8 mouse cellular contexts compared by ENCODE assay signal in genomic region chr6:5297321-5298091, GRCm38 (mm10). TPM values are rescaled to one million over a fixed set of nuclear protein-coding genes. Genes with fewer than 3 reads are reported as not detected.
DNase-seq lines count a peak whose midpoint lies in the region; ATAC-seq and TF ChIP-seq lines count a peak whose summit lies in the region.

No protein-coding gene starts in this region.

- H3K9ac ChIP-seq in heart, adult 2 months (ENCODE audit: low read depth, low read length) = peak overlapping the region; percentile 91
- peak overlapping the region; percentile 72 for H3K9ac ChIP-seq in lung, embryonic 14.5 days
- peak overlapping the region; percentile 55 for H3K9ac ChIP-seq in neural tube, embryonic 15.5 days (replicated peaks)

- peak; percentile 39 to 51 for DNase-seq in urinary bladder, adult 18-20 months (ENCODE audit: low spot score in 2 of 2)
- no peak for DNase-seq in urinary bladder, postnatal 10 days (ENCODE audit: low spot score)
- peak; percentile 77 for DNase-seq in embryo, embryonic 11 days
- peak; percentile 65 to 75 for DNase-seq in heart, adult 2 months
- DNase-seq in kidney, adult 18-20 months = peak; percentile 61
- peak; percentile 82 for DNase-seq in lung, embryonic 14.5 days
- peak; percentile 55 for DNase-seq in thymus, postnatal 14 days

- peak overlapping the region; percentile 95 for H3K27ac ChIP-seq in heart, adult 2 months
- H3K27ac ChIP-seq in lung, embryonic 14.5 days (ENCODE audit: low read depth) = peak overlapping the region; percentile 93
- H3K27ac ChIP-seq in neural tube, embryonic 15.5 days (replicated peaks) = peak overlapping the region; percentile 74

- peaks cover 2% of the 10 kb centered on the region; the same call in 1 of the 2 replicates for H3K4me1 ChIP-seq in heart, adult 2 months (ENCODE audit: control insufficient read depth, insufficient read depth, low read length)
- H3K4me1 ChIP-seq in lung, embryonic 14.5 days (ENCODE audit: insufficient read depth) = peaks cover 4% of the 10 kb centered on the region; the same call in 1 of the 2 replicates
- H3K4me1 ChIP-seq in neural tube, embryonic 15.5 days = peaks cover 14% of the 10 kb centered on the region

- no peaks in the 10 kb centered on the region for H3K9me3 ChIP-seq in lung, embryonic 14.5 days (ENCODE audit: low read depth, low read length)
- H3K9me3 ChIP-seq in neural tube, embryonic 15.5 days (replicated peaks) = no peaks in the 10 kb centered on the region

- peak; percentile 35 for TF ChIP-seq POLR2A in heart, adult 2 months (IDR thresholded peaks at IDR 0.05; ENCODE audit: insufficient read depth, low read depth, low read length)

- no peaks in the 10 kb centered on the region for H3K27me3 ChIP-seq in heart, adult 2 months (ENCODE audit: control insufficient read depth, insufficient read depth, low read length)
- H3K27me3 ChIP-seq in lung, embryonic 14.5 days (ENCODE audit: insufficient read depth, low read length) = no peaks in the 10 kb centered on the region
- peaks cover 6% of the 10 kb centered on the region; the same call in 1 of the 2 replicates for H3K27me3 ChIP-seq in neural tube, embryonic 15.5 days (replicated peaks)

- WGBS in heart, adult 2 months = 1% methylated on average over 25 of the region's 25 CpGs
- 2% methylated on average over 24 of the region's 25 CpGs for WGBS in lung, embryonic 14.5 days
- 4% methylated on average over 25 of the region's 25 CpGs for WGBS in neural tube, embryonic 15.5 days

- TF ChIP-seq EP300 in heart, adult 2 months (IDR thresholded peaks at IDR 0.05; ENCODE audit: insufficient read depth, low read depth, low read length) = no peak

- no peak for TF ChIP-seq CTCF in heart, adult 2 months (IDR thresholded peaks at IDR 0.05)
- TF ChIP-seq CTCF in lung, embryonic 14.5 days (IDR thresholded peaks at IDR 0.05; ENCODE audit: low read depth) = no peak

- no peaks in the 10 kb centered on the region for H3K36me3 ChIP-seq in heart, adult 2 months (ENCODE audit: control insufficient read depth, insufficient read depth, low read length)
- H3K36me3 ChIP-seq in lung, embryonic 14.5 days (ENCODE audit: insufficient read depth) = no peaks in the 10 kb centered on the region
- no peaks in the 10 kb centered on the region for H3K36me3 ChIP-seq in neural tube, embryonic 15.5 days

- peak overlapping the region; percentile 76 for H3K4me2 ChIP-seq in lung, embryonic 14.5 days
- peak overlapping the region; percentile 96 for H3K4me2 ChIP-seq in neural tube, embryonic 15.5 days

- intact Hi-C loops in heart, adult 2 months (cut with DNase I) = loop anchor here (2.0 to 10.0 kb wide), 6 partner anchors 37 to 1293 kb away; partner anchors contain the start of genes Asb4, Casd1, Gng11 and Pdk4

- peak overlapping the region; percentile 72 for H3K4me3 ChIP-seq in heart, adult 2 months
- H3K4me3 ChIP-seq in lung, embryonic 14.5 days (ENCODE audit: low read depth, low read length) = peak overlapping the region; percentile 62
- H3K4me3 ChIP-seq in neural tube, embryonic 15.5 days (replicated peaks) = peak overlapping the region; percentile 57

- H3K79me2 ChIP-seq in heart, adult 2 months (replicated peaks; ENCODE audit: control insufficient read depth, insufficient read depth, low read length) = peaks cover 2% of the 10 kb centered on the region

- ATAC-seq in lung, embryonic 14.5 days (ENCODE audit: insufficient read depth) = peak; percentile 86
- peak; percentile 66 for ATAC-seq in neural tube, embryonic 15.5 days (ENCODE audit: low FRiP score)

RNA-seq across cellular contexts. Expression of gene Pon2, which starts 0.7 kb away (rescaled TPM):
- total RNA-seq in heart, adult 2 months (2021) = 10 to 100 TPM; 15.9 to 16.8 TPM
- polyA plus RNA-seq in heart, adult 2 months (2012; rRNA removed) = 16.8 and 34.1 TPM in 2 replicates
- 39.2 and 42.8 TPM in 2 replicates for polyA plus RNA-seq in lung, embryonic 14.5 days (2014; fragmentation: Nextera tagmentation; extraction: Ambion mirVana)
- polyA plus RNA-seq in neural tube, embryonic 15.5 days (2015; fragmentation: Nextera tagmentation; extraction: Ambion mirVana) = 32.3 and 39.8 TPM in 2 replicates

RNA-seq across cellular contexts. Expression of gene Pon3, which starts 41.4 kb away (rescaled TPM):
- total RNA-seq in heart, adult 2 months (2021) = 10 to 100 TPM; 21.4 to 22.6 TPM
- polyA plus RNA-seq in heart, adult 2 months (2012; rRNA removed) = 16.5 and 29.4 TPM in 2 replicates
- 14.2 and 15.2 TPM in 2 replicates for polyA plus RNA-seq in lung, embryonic 14.5 days (2014; fragmentation: Nextera tagmentation; extraction: Ambion mirVana)
- 3.4 and 5.7 TPM in 2 replicates for polyA plus RNA-seq in neural tube, embryonic 15.5 days (2015; fragmentation: Nextera tagmentation; extraction: Ambion mirVana)
